Mouse (Mus musculus): ENCODE measurements around the gene Itpr2. TPM values are rescaled to one million over a fixed set of nuclear protein-coding genes. Genes with fewer than 3 reads are reported as not detected.

Gene Itpr2
- polyA plus RNA-seq, 1 experiment from 2014 or later, result 7.5 TPM

- Histone ChIP-seq H3K27ac (ENCODE audit: low read length) (peak overlapping the region; percentile 52), H3K4me2 (ENCODE audit: low read depth, low read length) (peak overlapping the region; percentile 61), H3K4me1 (ENCODE audit: control insufficient read depth, low read depth, low read length) (peaks cover 34% of the 10 kb centered on the region), H3K9ac (ENCODE audit: low read depth, low read length) (peak overlapping the region; percentile 32), H3K9me3 (replicated peaks; ENCODE audit: control insufficient read depth, low read length) (no peaks in the 10 kb centered on the region), H3K36me3 (ENCODE audit: control insufficient read depth, insufficient read depth) (peaks cover 3% of the 10 kb centered on the region; the same call in 1 of the 2 replicates), H3K27me3 (ENCODE audit: control insufficient read depth, insufficient read depth, low read depth, low read length) (no peaks in the 10 kb centered on the region), H3K4me3 (ENCODE audit: low read depth, low read length) (peak overlapping the region; percentile 39; the same call in 1 of the 2 replicates)
- WGBS (ENCODE audit: insufficient replicate concordance), result 30% methylated on average over 2 of the region's 2 CpGs
- peak; percentile 32; the same call in 1 of the 2 replicates for ATAC-seq (ENCODE audit: low read depth)
Observed at GRCm38 (mm10) chr6:146229967-146230366, 272.1 kb downstream of the Itpr2 start.

GRCm38 (mm10) chr6:146229519-146229918 lies 272.5 kb downstream of the Itpr2 start:
- H3K27ac ChIP-seq (ENCODE audit: low read length), result peak overlapping the region; percentile 38; the same call in 1 of the 2 replicates

GRCm38 (mm10) chr6:146228048-146228447 lies 274.0 kb downstream of the Itpr2 start:
- Histone ChIP-seq H3K9me3 (replicated peaks; ENCODE audit: control insufficient read depth, low read length) (no peaks in the 10 kb centered on the region), H3K4me3 (ENCODE audit: low read depth, low read length) (no peak overlapping the region), H3K4me1 (ENCODE audit: control insufficient read depth, low read depth, low read length) (peaks cover 34% of the 10 kb centered on the region), H3K27me3 (ENCODE audit: control insufficient read depth, insufficient read depth, low read depth, low read length) (no peaks in the 10 kb centered on the region), H3K4me2 (ENCODE audit: low read depth, low read length) (no peak overlapping the region), H3K36me3 (ENCODE audit: control insufficient read depth, insufficient read depth) (peaks cover 3% of the 10 kb centered on the region), H3K9ac (ENCODE audit: low read depth, low read length) (no peak overlapping the region), H3K27ac (ENCODE audit: low read length) (0 out of 2 replicates have a peak overlapping the region, but pooled peaks have one; percentile 21)
- ATAC-seq (ENCODE audit: low read depth), result peak; percentile 48; the same call in 1 of the 2 replicates
- WGBS (ENCODE audit: insufficient replicate concordance), result 58% methylated on average over 3 of the region's 3 CpGs

More at GRCm38 (mm10) chr6:146229519-146229918, 272.5 kb downstream of the Itpr2 start:
- Histone ChIP-seq H3K4me1 (ENCODE audit: control insufficient read depth, low read depth, low read length) (peaks cover 34% of the 10 kb centered on the region), H3K27me3 (ENCODE audit: control insufficient read depth, insufficient read depth, low read depth, low read length) (no peaks in the 10 kb centered on the region), H3K9ac (ENCODE audit: low read depth, low read length) (no peak overlapping the region; the same call in 1 of the 2 replicates), H3K9me3 (replicated peaks; ENCODE audit: control insufficient read depth, low read length) (no peaks in the 10 kb centered on the region), H3K4me2 (ENCODE audit: low read depth, low read length) (no peak overlapping the region), H3K4me3 (ENCODE audit: low read depth, low read length) (no peak overlapping the region), H3K36me3 (ENCODE audit: control insufficient read depth, insufficient read depth) (peaks cover 3% of the 10 kb centered on the region; the same call in 1 of the 2 replicates)
- ATAC-seq (ENCODE audit: low read depth), result no peak
- WGBS (ENCODE audit: insufficient replicate concordance), result 78% methylated on average over 9 of the region's 9 CpGs

GRCm38 (mm10) chr6:146222403-146223063 lies 279.5 kb downstream of the Itpr2 start:
- H3K9me3 ChIP-seq (replicated peaks; ENCODE audit: control insufficient read depth, low read length), result no peaks in the 10 kb centered on the region
- H3K4me3 ChIP-seq (ENCODE audit: low read depth, low read length), result peak overlapping the region; percentile 71
- WGBS (ENCODE audit: insufficient replicate concordance), result 34% methylated on average over 8 of the region's 8 CpGs
- peak overlapping the region; percentile 79 for H3K4me2 ChIP-seq (ENCODE audit: low read depth, low read length)
- peak; percentile 26; the same call in 1 of the 2 replicates for ATAC-seq (ENCODE audit: low read depth)
- H3K27ac ChIP-seq (ENCODE audit: low read length), result peak overlapping the region; percentile 86
- H3K9ac ChIP-seq (ENCODE audit: low read depth, low read length), result peak overlapping the region; percentile 55
- peaks cover 32% of the 10 kb centered on the region for H3K4me1 ChIP-seq (ENCODE audit: control insufficient read depth, low read depth, low read length)
- no peaks in the 10 kb centered on the region for H3K27me3 ChIP-seq (ENCODE audit: control insufficient read depth, insufficient read depth, low read depth, low read length)
- peaks cover 3% of the 10 kb centered on the region for H3K36me3 ChIP-seq (ENCODE audit: control insufficient read depth, insufficient read depth)

- WGBS (ENCODE audit: insufficient replicate concordance), result 8% methylated on average over 23 of the region's 23 CpGs
- peak overlapping the region; percentile 71 for H3K4me3 ChIP-seq (ENCODE audit: low read depth, low read length)
- H3K36me3 ChIP-seq (ENCODE audit: control insufficient read depth, insufficient read depth), result peaks cover 3% of the 10 kb centered on the region
- H3K4me2 ChIP-seq (ENCODE audit: low read depth, low read length), result peak overlapping the region; percentile 79
- H3K9ac ChIP-seq (ENCODE audit: low read depth, low read length), result peak overlapping the region; percentile 55
- H3K27me3 ChIP-seq (ENCODE audit: control insufficient read depth, insufficient read depth, low read depth, low read length), result no peaks in the 10 kb centered on the region
- ATAC-seq (ENCODE audit: low read depth), result peak; percentile 69
- no peaks in the 10 kb centered on the region for H3K9me3 ChIP-seq (replicated peaks; ENCODE audit: control insufficient read depth, low read length)
- peak overlapping the region; percentile 86 for H3K27ac ChIP-seq (ENCODE audit: low read length)
- peaks cover 29% of the 10 kb centered on the region for H3K4me1 ChIP-seq (ENCODE audit: control insufficient read depth, low read depth, low read length)
Observed at GRCm38 (mm10) chr6:146221371-146222336, 280.4 kb downstream of the Itpr2 start.

- peak overlapping the region; percentile 78 for H3K9ac ChIP-seq (ENCODE audit: low read depth, low read length)
- H3K27ac ChIP-seq (ENCODE audit: low read length), result peak overlapping the region; percentile 96
- no peaks in the 10 kb centered on the region for H3K9me3 ChIP-seq (replicated peaks; ENCODE audit: control insufficient read depth, low read length)
- WGBS (ENCODE audit: insufficient replicate concordance), result 38% methylated on average over 5 of the region's 5 CpGs
- ATAC-seq (ENCODE audit: low read depth), result peak; percentile 42
- H3K27me3 ChIP-seq (ENCODE audit: control insufficient read depth, insufficient read depth, low read depth, low read length), result no peaks in the 10 kb centered on the region
- peaks cover 3% of the 10 kb centered on the region for H3K36me3 ChIP-seq (ENCODE audit: control insufficient read depth, insufficient read depth)
- H3K4me2 ChIP-seq (ENCODE audit: low read depth, low read length), result peak overlapping the region; percentile 34
- H3K4me1 ChIP-seq (ENCODE audit: control insufficient read depth, low read depth, low read length), result peaks cover 37% of the 10 kb centered on the region
- H3K4me3 ChIP-seq (ENCODE audit: low read depth, low read length), result peak overlapping the region; percentile 66
Observed at GRCm38 (mm10) chr6:146220071-146220470, 282.0 kb downstream of the Itpr2 start.

- no peaks in the 10 kb centered on the region for H3K9me3 ChIP-seq (replicated peaks; ENCODE audit: control insufficient read depth, low read length)
- ATAC-seq (ENCODE audit: low read depth), result peak; percentile 87
- peak overlapping the region; percentile 66 for H3K4me3 ChIP-seq (ENCODE audit: low read depth, low read length)
- H3K36me3 ChIP-seq (ENCODE audit: control insufficient read depth, insufficient read depth), result peaks cover 3% of the 10 kb centered on the region
- H3K4me1 ChIP-seq (ENCODE audit: control insufficient read depth, low read depth, low read length), result peaks cover 43% of the 10 kb centered on the region
- WGBS (ENCODE audit: insufficient replicate concordance), result 29% methylated on average over 12 of the region's 12 CpGs
- H3K27me3 ChIP-seq (ENCODE audit: control insufficient read depth, insufficient read depth, low read depth, low read length), result no peaks in the 10 kb centered on the region
- peak overlapping the region; percentile 78 for H3K9ac ChIP-seq (ENCODE audit: low read depth, low read length)
- H3K27ac ChIP-seq (ENCODE audit: low read length), result peak overlapping the region; percentile 96
- H3K4me2 ChIP-seq (ENCODE audit: low read depth, low read length), result peak overlapping the region; percentile 45
Observed at GRCm38 (mm10) chr6:146219534-146219933, 282.5 kb downstream of the Itpr2 start.

GRCm38 (mm10) chr6:146215302-146215701 lies 286.7 kb downstream of the Itpr2 start:
- Histone ChIP-seq H3K9me3 (replicated peaks; ENCODE audit: control insufficient read depth, low read length) (no peaks in the 10 kb centered on the region), H3K36me3 (ENCODE audit: control insufficient read depth, insufficient read depth) (no peaks in the 10 kb centered on the region), H3K27me3 (ENCODE audit: control insufficient read depth, insufficient read depth, low read depth, low read length) (no peaks in the 10 kb centered on the region), H3K27ac (ENCODE audit: low read length) (no peak overlapping the region), H3K4me3 (ENCODE audit: low read depth, low read length) (no peak overlapping the region), H3K4me1 (ENCODE audit: control insufficient read depth, low read depth, low read length) (peaks cover 25% of the 10 kb centered on the region), H3K9ac (ENCODE audit: low read depth, low read length) (no peak overlapping the region), H3K4me2 (ENCODE audit: low read depth, low read length) (no peak overlapping the region)
- no peak for ATAC-seq (ENCODE audit: low read depth)
- WGBS (ENCODE audit: insufficient replicate concordance), result 66% methylated on average over 2 of the region's 2 CpGs
